In the genomic region with DNA sequence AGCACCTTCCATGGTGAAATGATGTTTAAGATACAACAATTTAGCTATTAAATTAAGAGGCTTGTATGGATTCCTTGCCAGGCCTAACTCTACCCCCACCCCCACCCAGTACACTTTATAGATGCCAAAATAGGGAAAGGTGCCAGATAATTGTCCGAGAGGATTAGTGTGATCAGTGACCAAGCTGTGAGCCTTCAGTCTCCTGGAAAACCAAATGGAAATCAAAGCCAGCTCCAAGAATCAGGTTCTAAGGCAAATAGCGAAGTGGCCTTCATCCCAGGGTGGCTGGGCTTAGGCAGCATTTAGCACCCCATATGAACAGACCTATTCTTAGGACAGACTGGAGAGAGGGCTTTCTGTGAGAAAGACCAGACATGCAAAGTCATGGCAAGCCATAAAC, we compare ENCODE assay signal across 20 mouse cellular contexts. TPM values are rescaled to one million over a fixed set of nuclear protein-coding genes. Genes with fewer than 3 reads are reported as not detected.
"Had no signal": no experiment of that assay in that cellular context is flagged by ENCODE, and none has a peak within 500 bp of the region (broad histone marks: within the 10 kb centered on the region; RNA-seq: fewer than 3 reads in every experiment).

No protein-coding gene starts in this region.

- H3K9me3 ChIP-seq: lung, embryonic 15.5 days; megakaryocyte, embryonic 14.5 days; midbrain, embryonic 13.5 days; neural tube, embryonic 12.5 days; stomach, embryonic 15.5 days had no signal

- H3K27ac ChIP-seq: lung, embryonic 15.5 days; macrophage; midbrain, embryonic 13.5 days; neural tube, embryonic 12.5 days; stomach, embryonic 15.5 days; stomach, postnatal 0 days had no signal

- H3K27me3 ChIP-seq: lung, embryonic 15.5 days; megakaryocyte, embryonic 14.5 days; midbrain, embryonic 13.5 days; neural tube, embryonic 12.5 days; stomach, embryonic 15.5 days had no signal

- H3K4me1 ChIP-seq: lung, embryonic 15.5 days; megakaryocyte, embryonic 14.5 days; midbrain, embryonic 13.5 days; stomach, embryonic 15.5 days had no signal

- DNase-seq: liver, postnatal 0 days; lung, adult 2 months; lung, postnatal 14 days; lung, postnatal 36 days; right cerebral cortex, postnatal 14 days; thymus, adult 2 months; thymus, postnatal 25 days; thymus, postnatal 4 days had no signal

- ATAC-seq: liver, postnatal 0 days; lung, postnatal 0 days; midbrain, embryonic 13.5 days; midbrain, embryonic 16.5 days had no signal

- H3K4me3 ChIP-seq: lung, embryonic 15.5 days; megakaryocyte, embryonic 14.5 days; midbrain, embryonic 13.5 days; neural tube, embryonic 12.5 days; stomach, embryonic 15.5 days had no signal

- H3K4me2 ChIP-seq: lung, embryonic 15.5 days; midbrain, embryonic 11.5 days; midbrain, embryonic 13.5 days; neural tube, embryonic 12.5 days; stomach, embryonic 15.5 days had no signal

- H3K36me3 ChIP-seq: lung, embryonic 15.5 days; midbrain, embryonic 13.5 days; neural tube, embryonic 12.5 days; stomach, embryonic 15.5 days had no signal

- H3K9ac ChIP-seq: liver, postnatal 0 days; lung, embryonic 15.5 days; midbrain, embryonic 13.5 days; neural tube, embryonic 12.5 days; stomach, embryonic 15.5 days had no signal

RNA-seq across cellular contexts. Expression of a gene that starts 13.0 kb away (rescaled TPM):
- total RNA-seq: megakaryocyte progenitor cell, adult 5-6 weeks; monocyte, adult 5-6 weeks had no signal
- polyA plus RNA-seq: liver, postnatal 0 days; macrophage had no signal
